ENCODE assay signal across 7 mouse cellular contexts in the genomic region with DNA sequence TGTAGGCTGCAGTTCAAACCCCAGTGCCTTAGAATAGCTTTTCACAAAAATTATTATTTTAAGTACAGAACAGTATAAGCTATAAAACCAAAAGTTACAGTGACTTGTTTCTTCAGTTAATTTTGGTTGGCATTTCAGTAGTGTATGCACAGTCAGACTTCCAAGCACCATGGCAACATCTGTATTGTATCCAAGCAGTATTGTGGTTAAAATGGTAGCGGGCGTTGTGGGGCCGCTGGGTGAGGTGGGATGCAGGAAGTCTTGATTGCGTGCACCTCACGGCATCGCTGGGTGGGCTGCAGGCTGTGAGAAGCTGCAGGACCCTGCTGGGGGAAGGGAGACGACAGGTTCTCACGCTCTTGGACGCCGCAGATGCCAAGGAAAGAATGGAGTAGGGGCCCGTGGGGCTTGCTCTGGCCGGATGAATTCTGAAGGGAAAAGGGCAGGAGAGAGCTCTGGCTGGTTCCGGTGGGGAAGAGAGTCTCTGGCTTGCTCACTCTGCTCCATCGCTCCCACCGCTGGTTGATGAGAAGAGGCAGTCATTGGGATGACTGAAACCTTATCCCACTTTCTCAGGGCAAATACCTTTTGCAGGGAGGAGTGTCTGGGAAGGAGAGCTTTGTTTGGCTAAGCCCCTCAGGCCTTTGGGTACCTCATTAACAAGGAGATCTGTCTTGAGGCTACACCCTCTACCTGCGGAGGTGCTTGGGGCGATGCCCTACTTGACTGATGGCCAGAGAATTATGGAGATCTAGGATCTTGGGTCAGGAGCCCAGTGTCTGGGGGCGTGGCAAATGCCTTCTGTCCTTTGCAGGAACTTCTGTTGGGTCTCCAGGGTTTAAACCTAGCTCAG.
DNase-seq lines count a peak whose midpoint lies in the region; ATAC-seq lines count a peak whose summit lies in the region.

No protein-coding gene starts in this region.

- DNase-seq in lung, postnatal 10 days: no peak
- DNase-seq in ovary, adult 18-20 months (ENCODE audit: low spot score): no peak
- no peak for DNase-seq in left cerebral cortex, postnatal 4 days

- H3K27me3 ChIP-seq in lung, embryonic 16.5 days (ENCODE audit: control insufficient read depth, insufficient read depth, low read depth, low read length): no peaks in the 10 kb centered on the region
- H3K27me3 ChIP-seq in forebrain, embryonic 12.5 days: no peaks in the 10 kb centered on the region
- no peaks in the 10 kb centered on the region for H3K27me3 ChIP-seq in limb, embryonic 12.5 days
- no peaks in the 10 kb centered on the region for H3K27me3 ChIP-seq in stomach, embryonic 15.5 days (replicated peaks)

- H3K9ac ChIP-seq in lung, embryonic 16.5 days (ENCODE audit: low read length): no peak overlapping the region; the same call in 1 of the 2 replicates
- no peak overlapping the region for H3K9ac ChIP-seq in forebrain, embryonic 12.5 days
- H3K9ac ChIP-seq in limb, embryonic 12.5 days (replicated peaks): no peak overlapping the region
- no peak overlapping the region for H3K9ac ChIP-seq in stomach, embryonic 15.5 days

- no peak overlapping the region for H3K4me3 ChIP-seq in lung, embryonic 16.5 days (ENCODE audit: low read length)
- H3K4me3 ChIP-seq in forebrain, embryonic 12.5 days (replicated peaks): no peak overlapping the region
- H3K4me3 ChIP-seq in limb, embryonic 12.5 days (replicated peaks): peak overlapping the region; percentile 10; the same call in 1 of the 2 replicates
- no peak overlapping the region for H3K4me3 ChIP-seq in stomach, embryonic 15.5 days (replicated peaks)

- 32% methylated on average over 18 of the region's 18 CpGs for WGBS in lung, embryonic 16.5 days
- 42% methylated on average over 18 of the region's 18 CpGs for WGBS in forebrain, embryonic 12.5 days
- WGBS in limb, embryonic 12.5 days: 33% methylated on average over 18 of the region's 18 CpGs
- 35% methylated on average over 18 of the region's 18 CpGs for WGBS in stomach, embryonic 15.5 days

- no peaks in the 10 kb centered on the region for H3K9me3 ChIP-seq in lung, embryonic 16.5 days (ENCODE audit: control insufficient read depth, low read length)
- no peaks in the 10 kb centered on the region for H3K9me3 ChIP-seq in forebrain, embryonic 12.5 days
- H3K9me3 ChIP-seq in limb, embryonic 12.5 days: no peaks in the 10 kb centered on the region
- no peaks in the 10 kb centered on the region for H3K9me3 ChIP-seq in stomach, embryonic 15.5 days

- peak overlapping the region; percentile 35 for H3K4me2 ChIP-seq in lung, embryonic 16.5 days (ENCODE audit: low read depth, low read length)
- peak overlapping the region; percentile 29 for H3K4me2 ChIP-seq in forebrain, embryonic 12.5 days
- peak overlapping the region; percentile 44 for H3K4me2 ChIP-seq in limb, embryonic 12.5 days
- peak overlapping the region; percentile 33; the same call in 1 of the 2 replicates for H3K4me2 ChIP-seq in stomach, embryonic 15.5 days

- H3K27ac ChIP-seq in lung, embryonic 16.5 days (ENCODE audit: low read length): no peak overlapping the region
- H3K27ac ChIP-seq in forebrain, embryonic 12.5 days: no peak overlapping the region
- H3K27ac ChIP-seq in limb, embryonic 12.5 days: no peak overlapping the region
- H3K27ac ChIP-seq in stomach, embryonic 15.5 days: no peak overlapping the region

- no peaks in the 10 kb centered on the region for H3K36me3 ChIP-seq in lung, embryonic 16.5 days (ENCODE audit: control insufficient read depth, insufficient read depth, low read length)
- no peaks in the 10 kb centered on the region for H3K36me3 ChIP-seq in forebrain, embryonic 12.5 days (replicated peaks)
- H3K36me3 ChIP-seq in limb, embryonic 12.5 days: no peaks in the 10 kb centered on the region
- H3K36me3 ChIP-seq in stomach, embryonic 15.5 days: no peaks in the 10 kb centered on the region

- intact Hi-C loops in left cerebral cortex, postnatal 4 days (cut with DNase I): no loop called here

- no peak for ATAC-seq in lung, embryonic 16.5 days (ENCODE audit: low read depth)
- no peak for ATAC-seq in forebrain, embryonic 12.5 days (ENCODE audit: low FRiP score)
- ATAC-seq in limb, embryonic 12.5 days (ENCODE audit: insufficient number of reproducible peaks, insufficient read depth, low FRiP score, low TSS enrichment, low read depth): no peak
- no peak for ATAC-seq in stomach, embryonic 15.5 days (ENCODE audit: insufficient read depth, low FRiP score, low read depth)

- H3K4me1 ChIP-seq in lung, embryonic 16.5 days (replicated peaks; ENCODE audit: control insufficient read depth, insufficient read depth, low read length): peaks cover 10% of the 10 kb centered on the region; the same call in 1 of the 2 replicates
- H3K4me1 ChIP-seq in forebrain, embryonic 12.5 days: peaks cover 14% of the 10 kb centered on the region
- peaks cover 13% of the 10 kb centered on the region for H3K4me1 ChIP-seq in limb, embryonic 12.5 days (replicated peaks)
- H3K4me1 ChIP-seq in stomach, embryonic 15.5 days: peaks cover 7% of the 10 kb centered on the region; the same call in 1 of the 2 replicates
